Mouse (Mus musculus): Measurements from ENCODE around the gene Tmem175. TPM values are rescaled to one million over a fixed set of nuclear protein-coding genes. Genes with fewer than 3 reads are reported as not detected.

Gene Tmem175
- polyA plus RNA-seq, 1 experiment from 2014 or later = 16.5 TPM

- Histone ChIP-seq H3K36me3 (ENCODE audit: control insufficient read depth, insufficient read depth, low read length) (no peaks in the 10 kb centered on the region), H3K9me3 (ENCODE audit: control insufficient read depth, low read length) (no peaks in the 10 kb centered on the region), H3K4me1 (ENCODE audit: control insufficient read depth, insufficient read depth, low read length) (peaks cover 51% of the 10 kb centered on the region), H3K27me3 (ENCODE audit: control insufficient read depth, insufficient read depth, low read length) (no peaks in the 10 kb centered on the region), H3K27ac (replicated peaks; ENCODE audit: low read depth, low read length) (peak overlapping the region; percentile 65), H3K4me2 (ENCODE audit: low read depth, severe bottlenecking) (peak overlapping the region; percentile 74), H3K4me3 (ENCODE audit: low read depth, low read length) (peak overlapping the region; percentile 86), H3K9ac (ENCODE audit: low read length) (peak overlapping the region; percentile 89)
- ATAC-seq (ENCODE audit: insufficient number of reproducible peaks, low FRiP score, low TSS enrichment, low read depth) (peak; percentile 42), DNase-seq (ENCODE audit: low spot score) (peak; percentile 66)
- under 1% methylated on average over 96 of the region's 99 CpGs for WGBS
Measured at GRCm38 (mm10) chr5:108694352-108695261, 65.0 kb downstream of the Tmem175 start.

- Histone ChIP-seq H3K9ac (ENCODE audit: low read length) (no peak overlapping the region), H3K27ac (replicated peaks; ENCODE audit: low read depth, low read length) (no peak overlapping the region), H3K36me3 (ENCODE audit: control insufficient read depth, insufficient read depth, low read length) (no peaks in the 10 kb centered on the region), H3K27me3 (ENCODE audit: control insufficient read depth, insufficient read depth, low read length) (no peaks in the 10 kb centered on the region), H3K4me3 (ENCODE audit: low read depth, low read length) (peak overlapping the region; percentile 86; the same call in 1 of the 2 replicates), H3K4me1 (ENCODE audit: control insufficient read depth, insufficient read depth, low read length) (peaks cover 60% of the 10 kb centered on the region), H3K9me3 (ENCODE audit: control insufficient read depth, low read length) (no peaks in the 10 kb centered on the region), H3K4me2 (ENCODE audit: low read depth, severe bottlenecking) (peak overlapping the region; percentile 74)
- ATAC-seq (ENCODE audit: insufficient number of reproducible peaks, low FRiP score, low TSS enrichment, low read depth) (no peak), DNase-seq (ENCODE audit: low spot score) (no peak)
- WGBS = 88% methylated on average over 12 of the region's 12 CpGs
Measured at GRCm38 (mm10) chr5:108695861-108696260, 66.3 kb downstream of the Tmem175 start.

GRCm38 (mm10) chr5:108696542-108696941, 67.0 kb downstream of the Tmem175 start:
- Histone ChIP-seq H3K4me2 (ENCODE audit: low read depth, severe bottlenecking) (peak overlapping the region; percentile 74; the same call in 1 of the 2 replicates), H3K9me3 (ENCODE audit: control insufficient read depth, low read length) (no peaks in the 10 kb centered on the region), H3K36me3 (ENCODE audit: control insufficient read depth, insufficient read depth, low read length) (no peaks in the 10 kb centered on the region), H3K4me3 (ENCODE audit: low read depth, low read length) (no peak overlapping the region), H3K9ac (ENCODE audit: low read length) (no peak overlapping the region), H3K4me1 (ENCODE audit: control insufficient read depth, insufficient read depth, low read length) (peaks cover 61% of the 10 kb centered on the region), H3K27ac (replicated peaks; ENCODE audit: low read depth, low read length) (peak overlapping the region; percentile 77; the same call in 1 of the 2 replicates), H3K27me3 (ENCODE audit: control insufficient read depth, insufficient read depth, low read length) (no peaks in the 10 kb centered on the region)
- DNase-seq (ENCODE audit: low spot score) (no peak), ATAC-seq (ENCODE audit: insufficient number of reproducible peaks, low FRiP score, low TSS enrichment, low read depth) (no peak)
- 92% methylated on average over 3 of the region's 3 CpGs for WGBS

- peak overlapping the region; percentile 15 for H3K4me2 ChIP-seq (ENCODE audit: low read depth, severe bottlenecking)
- peaks cover 55% of the 10 kb centered on the region for H3K4me1 ChIP-seq (ENCODE audit: control insufficient read depth, insufficient read depth, low read length)
- WGBS = 18% methylated on average over 4 of the region's 4 CpGs
- no peaks in the 10 kb centered on the region for H3K27me3 ChIP-seq (ENCODE audit: control insufficient read depth, insufficient read depth, low read length)
- peak overlapping the region; percentile 77 for H3K27ac ChIP-seq (replicated peaks; ENCODE audit: low read depth, low read length)
- H3K4me3 ChIP-seq (ENCODE audit: low read depth, low read length) = no peak overlapping the region
- DNase-seq (ENCODE audit: low spot score) = peak; percentile 57
- H3K36me3 ChIP-seq (ENCODE audit: control insufficient read depth, insufficient read depth, low read length) = no peaks in the 10 kb centered on the region
- H3K9me3 ChIP-seq (ENCODE audit: control insufficient read depth, low read length) = no peaks in the 10 kb centered on the region
- H3K9ac ChIP-seq (ENCODE audit: low read length) = no peak overlapping the region; the same call in 1 of the 2 replicates
- ATAC-seq (ENCODE audit: insufficient number of reproducible peaks, low FRiP score, low TSS enrichment, low read depth) = no peak
Measured at GRCm38 (mm10) chr5:108697341-108697753, 67.8 kb downstream of the Tmem175 start.

Other genes starting within 250 kb of the Tmem175 start
- 0.13 and 0.34 TPM in 2 replicates for gene Pde6b, start 241.4 kb upstream of the Tmem175 start, polyA plus RNA-seq (2014; fragmentation: Nextera tagmentation; extraction: Ambion mirVana)
- gene Atp5k, start 195.3 kb upstream of the Tmem175 start, polyA plus RNA-seq (2014; fragmentation: Nextera tagmentation; extraction: Ambion mirVana) = 470 and 484 TPM in 2 replicates
- gene Mfsd7a, start 180.9 kb upstream of the Tmem175 start, polyA plus RNA-seq (2014; fragmentation: Nextera tagmentation; extraction: Ambion mirVana) = 0.15 and 0.31 TPM in 2 replicates
- gene Pcgf3, start 168.5 kb upstream of the Tmem175 start, polyA plus RNA-seq (2014; fragmentation: Nextera tagmentation; extraction: Ambion mirVana) = 29.1 TPM in 2 replicates
- 0.17 TPM in 1 of 2 replicates, not detected in the other for gene Cplx1, start 79.7 kb upstream of the Tmem175 start, polyA plus RNA-seq (2014; fragmentation: Nextera tagmentation; extraction: Ambion mirVana)
- gene Gak, start within 50 bp of the Tmem175 start, polyA plus RNA-seq (2014; fragmentation: Nextera tagmentation; extraction: Ambion mirVana) = 45.9 and 46.4 TPM in 2 replicates
- 14.3 and 14.5 TPM in 2 replicates for gene Idua, start 30.6 kb downstream of the Tmem175 start, polyA plus RNA-seq (2014; fragmentation: Nextera tagmentation; extraction: Ambion mirVana)
- 8.5 and 11.3 TPM in 2 replicates for gene Dgkq, start 39.9 kb downstream of the Tmem175 start, polyA plus RNA-seq (2014; fragmentation: Nextera tagmentation; extraction: Ambion mirVana)
- 0.55 and 0.84 TPM in 2 replicates for gene Slc26a1, start 45.8 kb downstream of the Tmem175 start, polyA plus RNA-seq (2014; fragmentation: Nextera tagmentation; extraction: Ambion mirVana)
- 38.1 and 46.0 TPM in 2 replicates for gene Fgfrl1, start 62.6 kb downstream of the Tmem175 start, polyA plus RNA-seq (2014; fragmentation: Nextera tagmentation; extraction: Ambion mirVana)
- gene Rnf212, start 145.2 kb downstream of the Tmem175 start, polyA plus RNA-seq (2014; fragmentation: Nextera tagmentation; extraction: Ambion mirVana) = 0.21 and 0.65 TPM in 2 replicates
- not detected in 2 replicates for gene Tmed11, start 165.6 kb downstream of the Tmem175 start, polyA plus RNA-seq (2014; fragmentation: Nextera tagmentation; extraction: Ambion mirVana)
- gene Vmn2r8, start 179.1 kb downstream of the Tmem175 start, polyA plus RNA-seq (2014; fragmentation: Nextera tagmentation; extraction: Ambion mirVana) = not detected in 2 replicates
- gene Vmn2r9, start 222.8 kb downstream of the Tmem175 start, polyA plus RNA-seq (2014; fragmentation: Nextera tagmentation; extraction: Ambion mirVana) = not detected in 2 replicates